ENCODE assay signal across 9 mouse cellular contexts in genomic region chr10:80538710-80539394, GRCm38 (mm10). TPM values are rescaled to one million over a fixed set of nuclear protein-coding genes. Genes with fewer than 3 reads are reported as not detected.
DNase-seq lines count a peak whose midpoint lies in the region; ATAC-seq and TF ChIP-seq lines count a peak whose summit lies in the region.
"Had no signal": no experiment of that assay in that cellular context is flagged by ENCODE, and none has a peak within 500 bp of the region (broad histone marks: within the 10 kb centered on the region; RNA-seq: fewer than 3 reads in every experiment).

Atp8b3 (minus strand) TSS chr10:80539124.

- 0 out of 2 replicates have a peak within 1 kb of the TSS, but pooled peaks have one; percentile 7 for H3K4me3 ChIP-seq in forebrain, embryonic 15.5 days
- peak within 1 kb of the TSS; percentile 15 for H3K4me3 ChIP-seq in hindbrain, embryonic 12.5 days
- peak within 1 kb of the TSS; percentile 15; the same call in 1 of the 2 replicates for H3K4me3 ChIP-seq in midbrain, postnatal 0 days (ENCODE audit: low read depth, low read length)
- H3K4me3 ChIP-seq in stomach, embryonic 14.5 days (ENCODE audit: low read depth, low read length), result 0 out of 2 replicates have a peak within 1 kb of the TSS, but pooled peaks have one; percentile 9

- H3K9ac ChIP-seq in forebrain, embryonic 15.5 days (replicated peaks), result no peak within 1 kb of the TSS
- no peak within 1 kb of the TSS for H3K9ac ChIP-seq in hindbrain, embryonic 12.5 days
- no peak within 1 kb of the TSS for H3K9ac ChIP-seq in midbrain, postnatal 0 days (replicated peaks; ENCODE audit: low read length, poor library complexity, severe bottlenecking)
- no peak within 1 kb of the TSS for H3K9ac ChIP-seq in stomach, embryonic 14.5 days (replicated peaks; ENCODE audit: low read depth, low read length)

- DNase-seq in cerebellum, adult 11-12 months, result peak; percentile 41
- DNase-seq in cerebellum, adult 9-10 months, result no peak
- peak; percentile 66 to 82 for DNase-seq in adrenal gland, postnatal 4 days (ENCODE audit: low spot score in 2 of 2)
- peak; percentile 100 for DNase-seq in liver
- peak; percentile 43 for DNase-seq in midbrain, postnatal 0 days (ENCODE audit: low spot score)

- H3K27ac ChIP-seq in forebrain, embryonic 15.5 days (replicated peaks), result no peak within 1 kb of the TSS
- H3K27ac ChIP-seq in hindbrain, embryonic 12.5 days, result no peak within 1 kb of the TSS
- no peak within 1 kb of the TSS for H3K27ac ChIP-seq in midbrain, postnatal 0 days (ENCODE audit: low read depth, low read length)
- no peak within 1 kb of the TSS for H3K27ac ChIP-seq in stomach, embryonic 14.5 days (ENCODE audit: low read length)

- peak; percentile 51; the same call in 1 of the 2 replicates for ATAC-seq in forebrain, embryonic 15.5 days (replicated peaks)
- ATAC-seq in hindbrain, embryonic 12.5 days (ENCODE audit: low FRiP score), result peak; percentile 61
- 0 out of 2 replicates have a peak, but pooled peaks have one; percentile 24 for ATAC-seq in midbrain, postnatal 0 days (ENCODE audit: low FRiP score)
- ATAC-seq in stomach, embryonic 14.5 days (ENCODE audit: insufficient number of reproducible peaks, insufficient read depth, low FRiP score, low read depth), result peak; percentile 87
- ATAC-seq: Patski had no signal

- TF ChIP-seq CTCF in midbrain, postnatal 0 days (IDR thresholded peaks at IDR 0.05), result peak; percentile 27; the same call in 1 of the 2 replicates

- no peaks in the 10 kb centered on the region for H3K9me3 ChIP-seq in forebrain, embryonic 15.5 days
- no peaks in the 10 kb centered on the region for H3K9me3 ChIP-seq in hindbrain, embryonic 12.5 days (replicated peaks)
- H3K9me3 ChIP-seq in midbrain, postnatal 0 days (ENCODE audit: low read length), result no peaks in the 10 kb centered on the region
- H3K9me3 ChIP-seq in stomach, embryonic 14.5 days (ENCODE audit: control insufficient read depth, low read depth, low read length), result no peaks in the 10 kb centered on the region

- peaks cover 3% of the 10 kb centered on the region; the same call in 1 of the 2 replicates for H3K4me1 ChIP-seq in forebrain, embryonic 15.5 days
- H3K4me1 ChIP-seq in hindbrain, embryonic 12.5 days, result peaks cover 5% of the 10 kb centered on the region; the same call in 1 of the 2 replicates
- H3K4me1 ChIP-seq in midbrain, postnatal 0 days (ENCODE audit: insufficient read depth, low read length), result no peaks in the 10 kb centered on the region
- 0 out of 2 replicates have a peak, but pooled peaks cover 5% of the 10 kb centered on the region for H3K4me1 ChIP-seq in stomach, embryonic 14.5 days (ENCODE audit: control insufficient read depth, insufficient read depth, low read length)

- peaks cover 21% of the 10 kb centered on the region; the same call in 1 of the 2 replicates for H3K27me3 ChIP-seq in forebrain, embryonic 15.5 days
- peaks cover 47% of the 10 kb centered on the region for H3K27me3 ChIP-seq in hindbrain, embryonic 12.5 days
- H3K27me3 ChIP-seq in midbrain, postnatal 0 days (ENCODE audit: insufficient read depth, low read length), result peaks cover 20% of the 10 kb centered on the region
- peaks cover 9% of the 10 kb centered on the region; the same call in 1 of the 2 replicates for H3K27me3 ChIP-seq in stomach, embryonic 14.5 days (ENCODE audit: control insufficient read depth, insufficient read depth, low read length)
- H3K27me3 ChIP-seq: Patski had no signal

- peaks cover 25% of the 10 kb centered on the region for H3K36me3 ChIP-seq in forebrain, embryonic 15.5 days
- H3K36me3 ChIP-seq in hindbrain, embryonic 12.5 days, result peaks cover 26% of the 10 kb centered on the region
- peaks cover 23% of the 10 kb centered on the region for H3K36me3 ChIP-seq in midbrain, postnatal 0 days (ENCODE audit: insufficient read depth, low read length)
- peaks cover 20% of the 10 kb centered on the region for H3K36me3 ChIP-seq in stomach, embryonic 14.5 days (ENCODE audit: control insufficient read depth, insufficient read depth, low read length)

- WGBS in forebrain, embryonic 15.5 days, result 2% methylated on average over 30 of the region's 30 CpGs
- 3% methylated on average over 30 of the region's 30 CpGs for WGBS in hindbrain, embryonic 12.5 days
- WGBS in midbrain, postnatal 0 days, result 4% methylated on average over 30 of the region's 30 CpGs
- 3% methylated on average over 30 of the region's 30 CpGs for WGBS in stomach, embryonic 14.5 days

- H3K4me2 ChIP-seq in forebrain, embryonic 15.5 days (replicated peaks), result 0 out of 2 replicates have a peak within 1 kb of the TSS, but pooled peaks have one; percentile 16
- peak within 1 kb of the TSS; percentile 39 for H3K4me2 ChIP-seq in hindbrain, embryonic 12.5 days (replicated peaks)
- H3K4me2 ChIP-seq in midbrain, postnatal 0 days (ENCODE audit: low read depth, low read length, poor library complexity, severe bottlenecking), result peak within 1 kb of the TSS; percentile 30; the same call in 1 of the 2 replicates
- peak within 1 kb of the TSS; percentile 30 for H3K4me2 ChIP-seq in stomach, embryonic 14.5 days (replicated peaks; ENCODE audit: low read depth, low read length)

RNA-seq across cellular contexts. Expression of gene Atp8b3, which starts in this region (rescaled TPM):
- total RNA-seq in adrenal gland, postnatal 4 days (2021), result under 1 TPM; 0.50 to 0.82 TPM
- polyA plus RNA-seq in forebrain, embryonic 15.5 days (2015; fragmentation: Nextera tagmentation; extraction: Ambion mirVana), result 0.23 and 0.33 TPM in 2 replicates
- polyA plus RNA-seq in hindbrain, embryonic 12.5 days (2016; fragmentation: Nextera tagmentation; extraction: Ambion mirVana), result 0.93 and 1.1 TPM in 2 replicates
- 0.71 and 0.93 TPM in 2 replicates for total RNA-seq in midbrain, postnatal 0 days (2014; rRNA removed)
- 0.90 and 1.1 TPM in 2 replicates for polyA plus RNA-seq in midbrain, postnatal 0 days (2015; fragmentation: Nextera tagmentation; extraction: Ambion mirVana)
- 0.11 and 0.25 TPM in 2 replicates for polyA plus RNA-seq in stomach, embryonic 14.5 days (2014; fragmentation: Nextera tagmentation; extraction: Ambion mirVana)

Comparison
In these comparisons a context has a peak if more than half of its experiments do, and no peak if none do; other contexts are left out.
1. Peak in DNase-seq in adrenal gland, postnatal 4 days; RNA of the gene not detected or under 1 TPM.
2. Peak in ATAC-seq, H3K4me3 ChIP-seq and H3K4me2 ChIP-seq in forebrain, embryonic 15.5 days; RNA of the gene not detected or under 1 TPM.
3. Peak in ATAC-seq, H3K4me3 ChIP-seq and H3K4me2 ChIP-seq in stomach, embryonic 14.5 days; RNA of the gene not detected or under 1 TPM.
4. ATAC-seq: peak in every context shown above with its lines; median percentile 87 in stomach, embryonic 14.5 days; 61 in hindbrain, embryonic 12.5 days; 51 in forebrain, embryonic 15.5 days; 24 in midbrain, postnatal 0 days.